Mouse (Mus musculus): Measurements from ENCODE around the gene Trem2. TPM values are rescaled to one million over a fixed set of nuclear protein-coding genes. Genes with fewer than 3 reads are reported as not detected.

The Trem2 gene
- polyA plus RNA-seq, 2 experiments, result 3.1 to 3.5 TPM

DNA sequence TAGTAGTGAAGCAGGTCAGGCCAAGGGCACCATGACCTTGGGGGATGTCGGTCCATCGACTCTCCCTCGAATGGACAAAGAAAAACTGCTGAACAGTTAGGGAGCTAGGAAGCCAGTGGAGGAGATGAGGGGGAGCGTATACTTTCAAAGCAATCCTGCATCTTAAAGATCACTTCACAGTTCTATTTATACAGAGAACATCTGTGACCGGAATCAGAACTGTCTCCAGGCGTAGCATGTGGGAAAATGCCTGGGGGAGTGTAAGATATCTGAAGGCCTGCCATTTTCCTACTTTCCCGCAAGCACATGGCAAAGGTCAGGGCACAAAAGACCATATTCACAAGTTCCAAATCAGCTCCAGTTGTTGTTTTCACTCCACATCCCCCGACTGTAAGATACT, 26.8 kb downstream of the Trem2 start:
- no peaks in the 10 kb centered on the region for H3K36me3 ChIP-seq (replicated peaks; ENCODE audit: control insufficient read depth, insufficient read depth, low read depth)
- no peak overlapping the region for H3K27ac ChIP-seq
- TF ChIP-seq CTCF (IDR thresholded peaks at IDR 0.05; ENCODE audit: low read depth), result no peak
- TF ChIP-seq EP300 (IDR thresholded peaks at IDR 0.05; ENCODE audit: low read depth), result no peak
- DNase-seq (ENCODE audit: low read depth in 3 of 3, low spot score in 3 of 3) (no peak), ATAC-seq (ENCODE audit: insufficient read depth) (no peak)
- WGBS (ENCODE audit: insufficient replicate concordance), result 74% methylated on average over 8 of the region's 8 CpGs
- no peak overlapping the region for H3K9ac ChIP-seq (replicated peaks)
- no peaks in the 10 kb centered on the region for H3K9me3 ChIP-seq (ENCODE audit: control insufficient read depth, low read length)
- H3K27me3 ChIP-seq (ENCODE audit: control insufficient read depth, insufficient read depth, low read length), result no peaks in the 10 kb centered on the region
- H3K4me2 ChIP-seq (ENCODE audit: low read depth), result no peak overlapping the region
- H3K4me3 ChIP-seq (ENCODE audit: insufficient read depth in 1 of 2, low read depth in 2 of 2, low read length in 2 of 2), result no peak overlapping the region
- no peaks in the 10 kb centered on the region for H3K4me1 ChIP-seq (replicated peaks; ENCODE audit: control insufficient read depth in 2 of 2, insufficient read depth in 2 of 2, low read length in 1 of 2)

DNA sequence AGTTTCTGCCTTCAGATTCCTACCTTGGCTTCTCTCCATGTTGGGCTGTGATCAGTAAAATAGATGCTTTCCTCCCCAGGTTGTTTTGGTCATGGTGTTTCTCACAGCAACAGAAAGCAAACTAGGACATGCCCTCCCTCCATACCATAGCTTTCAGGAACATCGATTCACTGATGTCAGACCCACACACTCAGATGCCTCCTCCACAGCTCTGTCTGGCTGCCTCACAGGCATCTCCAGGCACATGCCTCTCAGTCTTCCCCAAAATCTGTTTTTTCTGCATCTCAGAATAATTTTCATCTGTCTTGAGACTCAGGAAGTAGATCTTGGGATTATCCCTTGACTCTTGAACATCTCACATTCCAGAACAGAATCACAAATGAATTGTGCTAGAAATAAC, 29.9 kb downstream of the Trem2 start:
- no peak for ATAC-seq (ENCODE audit: insufficient read depth)
- Histone ChIP-seq H3K4me1 (replicated peaks; ENCODE audit: control insufficient read depth in 2 of 2, insufficient read depth in 2 of 2, low read length in 1 of 2) (no peaks in the 10 kb centered on the region), H3K9ac (replicated peaks) (no peak overlapping the region), H3K36me3 (replicated peaks; ENCODE audit: control insufficient read depth, insufficient read depth, low read depth) (no peaks in the 10 kb centered on the region), H3K9me3 (ENCODE audit: control insufficient read depth, low read length) (no peaks in the 10 kb centered on the region), H3K27ac (no peak overlapping the region), H3K27me3 (ENCODE audit: control insufficient read depth, insufficient read depth, low read length) (no peaks in the 10 kb centered on the region), H3K4me2 (ENCODE audit: low read depth) (no peak overlapping the region), H3K4me3 (ENCODE audit: insufficient read depth in 1 of 2, low read depth in 2 of 2, low read length in 2 of 2) (no peak overlapping the region)
- 63% methylated on average over 1 of the region's 1 CpGs for WGBS (ENCODE audit: insufficient replicate concordance)
- TF ChIP-seq CTCF (IDR thresholded peaks at IDR 0.05; ENCODE audit: low read depth) (no peak), EP300 (IDR thresholded peaks at IDR 0.05; ENCODE audit: low read depth) (no peak)
- DNase-seq (ENCODE audit: low read depth in 3 of 3, low spot score in 3 of 3), result no peak

DNA sequence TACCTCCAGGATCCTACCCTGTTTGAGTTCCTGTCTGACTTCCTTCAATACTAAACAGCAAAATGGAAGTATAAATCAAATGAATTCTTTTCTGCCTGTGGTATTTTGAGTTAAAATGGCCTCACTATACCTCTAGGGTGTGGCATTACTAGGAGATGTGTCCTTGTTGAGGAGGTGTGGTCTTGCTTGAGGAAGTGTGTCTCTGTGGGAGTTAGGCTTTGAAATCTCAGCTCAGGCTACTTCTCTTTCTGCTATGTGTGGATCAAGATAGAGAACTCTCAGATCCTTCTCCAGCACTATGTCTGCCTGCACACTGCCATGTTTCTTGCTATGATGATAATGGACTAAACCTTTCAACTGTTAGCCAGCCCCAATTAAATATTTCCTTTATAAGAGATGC, 32.8 kb downstream of the Trem2 start:
- DNase-seq (ENCODE audit: low read depth in 3 of 3, low spot score in 3 of 3), result no peak
- no peak for TF ChIP-seq CTCF (IDR thresholded peaks at IDR 0.05; ENCODE audit: low read depth)
- TF ChIP-seq EP300 (IDR thresholded peaks at IDR 0.05; ENCODE audit: low read depth), result no peak
- no peak for ATAC-seq (ENCODE audit: insufficient read depth)
- no peak overlapping the region for H3K4me2 ChIP-seq (ENCODE audit: low read depth)
- no peak overlapping the region for H3K4me3 ChIP-seq (ENCODE audit: insufficient read depth in 1 of 2, low read depth in 2 of 2, low read length in 2 of 2)
- H3K9me3 ChIP-seq (ENCODE audit: control insufficient read depth, low read length), result no peaks in the 10 kb centered on the region
- H3K27me3 ChIP-seq (ENCODE audit: control insufficient read depth, insufficient read depth, low read length), result no peaks in the 10 kb centered on the region
- no peak overlapping the region for H3K27ac ChIP-seq
- no peak overlapping the region for H3K9ac ChIP-seq (replicated peaks)
- H3K36me3 ChIP-seq (replicated peaks; ENCODE audit: control insufficient read depth, insufficient read depth, low read depth), result no peaks in the 10 kb centered on the region
- no peaks in the 10 kb centered on the region for H3K4me1 ChIP-seq (replicated peaks; ENCODE audit: control insufficient read depth in 2 of 2, insufficient read depth in 2 of 2, low read length in 1 of 2)

DNA sequence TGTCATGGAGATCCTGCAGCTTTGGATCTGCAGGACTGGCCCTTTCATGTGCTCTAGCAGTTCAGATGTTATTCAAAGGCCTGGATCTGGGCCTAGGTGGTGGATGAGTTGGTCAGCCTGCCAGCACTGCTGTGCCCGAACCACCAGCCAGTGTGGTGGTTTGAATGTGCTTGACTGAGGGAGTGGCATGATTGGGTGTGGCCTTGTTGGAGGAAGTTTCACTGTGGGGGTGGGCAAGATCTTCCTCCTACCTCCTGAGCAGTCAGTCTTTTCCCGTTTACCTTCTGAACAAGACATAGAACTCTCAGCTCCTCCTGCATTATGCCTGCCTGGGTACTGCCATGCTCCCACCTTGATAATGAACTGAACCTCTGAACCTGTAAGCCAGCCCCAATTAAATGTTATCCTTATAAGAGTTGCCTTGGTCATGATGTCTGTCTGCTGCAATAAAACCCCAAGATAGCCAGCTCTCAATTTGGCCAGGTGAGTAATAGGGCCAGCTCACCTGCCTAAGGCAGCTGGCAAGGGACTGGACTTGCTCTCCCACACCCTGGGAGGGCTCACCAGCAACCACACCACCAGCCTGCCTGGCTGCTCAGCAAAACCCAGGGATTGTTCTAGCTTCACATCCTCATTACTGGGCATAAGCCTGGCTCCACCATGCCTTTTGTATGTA, 39.7 kb downstream of the Trem2 start:
- Histone ChIP-seq H3K27me3 (ENCODE audit: control insufficient read depth, insufficient read depth, low read length) (no peaks in the 10 kb centered on the region), H3K4me2 (ENCODE audit: low read depth) (no peak overlapping the region), H3K9me3 (ENCODE audit: control insufficient read depth, low read length) (no peaks in the 10 kb centered on the region), H3K27ac (no peak overlapping the region), H3K9ac (replicated peaks) (no peak overlapping the region), H3K4me1 (replicated peaks; ENCODE audit: control insufficient read depth in 2 of 2, insufficient read depth in 2 of 2, low read length in 1 of 2) (peaks cover 0 to 4% of the 10 kb centered on the region in 2 experiments; a peak in 1 of 4 replicates), H3K4me3 (ENCODE audit: insufficient read depth in 1 of 2, low read depth in 2 of 2, low read length in 2 of 2) (no peak overlapping the region), H3K36me3 (replicated peaks; ENCODE audit: control insufficient read depth, insufficient read depth, low read depth) (peaks cover 45% of the 10 kb centered on the region)
- 18% methylated on average over 2 of the region's 2 CpGs for WGBS (ENCODE audit: insufficient replicate concordance)
- TF ChIP-seq CTCF (IDR thresholded peaks at IDR 0.05; ENCODE audit: low read depth), result no peak
- TF ChIP-seq EP300 (IDR thresholded peaks at IDR 0.05; ENCODE audit: low read depth), result no peak
- DNase-seq (ENCODE audit: low read depth in 3 of 3, low spot score in 3 of 3), result no peak
- ATAC-seq (ENCODE audit: insufficient read depth), result no peak

DNA sequence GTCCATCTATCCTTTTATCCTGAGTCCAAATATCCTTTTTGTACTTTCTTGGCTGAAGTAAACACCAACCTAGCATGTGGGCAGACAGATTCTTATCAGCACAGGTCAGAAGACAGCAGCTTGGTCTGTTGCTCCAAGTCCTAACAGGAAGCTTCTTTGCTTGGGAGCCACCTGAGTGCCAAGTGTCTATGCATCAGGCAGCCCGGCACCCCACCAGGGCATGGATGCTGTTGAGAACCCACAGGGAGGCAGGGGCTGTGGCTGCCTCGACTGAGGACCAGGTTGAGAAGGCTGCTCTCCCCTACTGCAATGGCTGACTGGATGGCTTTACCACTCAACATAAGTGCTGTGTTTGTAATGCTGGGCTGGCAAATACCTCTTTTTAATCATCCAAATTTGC, 42.5 kb downstream of the Trem2 start:
- H3K4me2 ChIP-seq (ENCODE audit: low read depth), result no peak overlapping the region
- 77% methylated on average over 2 of the region's 2 CpGs for WGBS (ENCODE audit: insufficient replicate concordance)
- H3K9ac ChIP-seq (replicated peaks), result no peak overlapping the region
- TF ChIP-seq EP300 (IDR thresholded peaks at IDR 0.05; ENCODE audit: low read depth) (no peak), CTCF (IDR thresholded peaks at IDR 0.05; ENCODE audit: low read depth) (no peak)
- no peak overlapping the region for H3K27ac ChIP-seq
- H3K36me3 ChIP-seq (replicated peaks; ENCODE audit: control insufficient read depth, insufficient read depth, low read depth), result peaks cover 72% of the 10 kb centered on the region
- no peak overlapping the region for H3K4me3 ChIP-seq (ENCODE audit: insufficient read depth in 1 of 2, low read depth in 2 of 2, low read length in 2 of 2)
- H3K27me3 ChIP-seq (ENCODE audit: control insufficient read depth, insufficient read depth, low read length), result no peaks in the 10 kb centered on the region
- DNase-seq (ENCODE audit: low read depth in 3 of 3, low spot score in 3 of 3) (no peak), ATAC-seq (ENCODE audit: insufficient read depth) (no peak)
- H3K9me3 ChIP-seq (ENCODE audit: control insufficient read depth, low read length), result no peaks in the 10 kb centered on the region
- peaks cover 0 to 4% of the 10 kb centered on the region in 2 experiments; a peak in 1 of 4 replicates for H3K4me1 ChIP-seq (replicated peaks; ENCODE audit: control insufficient read depth in 2 of 2, insufficient read depth in 2 of 2, low read length in 1 of 2)

Measured in liver, embryonic 14.5 days (tissue).